15 mouse cellular contexts compared by ENCODE assay signal in the genomic region with DNA sequence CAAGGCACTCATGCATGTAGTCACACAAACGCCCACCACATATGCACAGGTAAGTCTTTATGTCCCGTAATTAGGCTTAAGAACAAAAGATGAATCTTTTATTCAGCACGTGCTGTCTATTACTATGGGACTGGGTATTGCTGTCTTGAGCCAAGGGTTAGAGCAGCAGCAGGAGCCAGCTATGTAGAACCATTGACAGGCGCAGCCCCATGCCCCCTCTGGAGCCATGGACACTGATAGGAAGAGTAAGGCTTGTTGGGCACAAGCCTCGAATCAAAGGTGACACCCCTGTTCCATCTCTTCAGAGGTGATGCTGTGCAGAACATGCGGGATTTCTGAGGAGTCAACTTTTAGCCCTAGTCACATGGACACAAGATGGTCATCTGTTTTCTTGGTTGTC. TPM values are rescaled to one million over a fixed set of nuclear protein-coding genes. Genes with fewer than 3 reads are reported as not detected.
DNase-seq lines count a peak whose midpoint lies in the region; ATAC-seq and TF ChIP-seq lines count a peak whose summit lies in the region.
"Had no signal": no experiment of that assay in that cellular context is flagged by ENCODE, and none has a peak within 500 bp of the region (broad histone marks: within the 10 kb centered on the region; RNA-seq: fewer than 3 reads in every experiment).

No protein-coding gene starts in this region.

- intact Hi-C loops in heart, postnatal 25 days (cut with DNase I) = loop anchor here (5.0 to 10.0 kb wide), 2 partner anchors 371 to 414 kb away; a partner anchor contains a TSS
- intact Hi-C loops in gastrocnemius, postnatal 14 days (cut with DNase I; ENCODE audit: low total_unique reads) = no loop called here

- no peaks in the 10 kb centered on the region for H3K9me3 ChIP-seq in heart, embryonic 13.5 days
- H3K9me3 ChIP-seq in lung, embryonic 14.5 days (ENCODE audit: low read depth, low read length) = no peaks in the 10 kb centered on the region
- no peaks in the 10 kb centered on the region for H3K9me3 ChIP-seq in intestine, postnatal 0 days (ENCODE audit: control insufficient read depth)
- no peaks in the 10 kb centered on the region for H3K9me3 ChIP-seq in midbrain, embryonic 14.5 days (ENCODE audit: control insufficient read depth, low read length)

- peaks cover 4% of the 10 kb centered on the region; the same call in 1 of the 2 replicates for H3K27me3 ChIP-seq in heart, embryonic 13.5 days (replicated peaks)
- 0 out of 2 replicates have a peak, but pooled peaks cover 4% of the 10 kb centered on the region for H3K27me3 ChIP-seq in lung, embryonic 14.5 days (ENCODE audit: insufficient read depth, low read length)
- H3K27me3 ChIP-seq in intestine, postnatal 0 days (replicated peaks; ENCODE audit: control insufficient read depth, insufficient read depth, low read length) = no peaks in the 10 kb centered on the region
- no peaks in the 10 kb centered on the region for H3K27me3 ChIP-seq in midbrain, embryonic 14.5 days (ENCODE audit: control insufficient read depth, insufficient read depth, low read length)

- H3K4me1 ChIP-seq in heart, embryonic 13.5 days = peaks cover 45% of the 10 kb centered on the region
- H3K4me1 ChIP-seq in lung, embryonic 14.5 days (ENCODE audit: insufficient read depth) = peaks cover 4% of the 10 kb centered on the region; the same call in 1 of the 2 replicates
- peaks cover 11% of the 10 kb centered on the region; the same call in 1 of the 2 replicates for H3K4me1 ChIP-seq in intestine, postnatal 0 days (replicated peaks; ENCODE audit: control insufficient read depth, insufficient read depth, low read length)
- H3K4me1 ChIP-seq in midbrain, embryonic 14.5 days (ENCODE audit: control insufficient read depth, insufficient read depth, low read length) = peaks cover 11% of the 10 kb centered on the region

- no peak for TF ChIP-seq CTCF in lung, embryonic 14.5 days (IDR thresholded peaks at IDR 0.05; ENCODE audit: low read depth)
- no peak for TF ChIP-seq CTCF in intestine, postnatal 0 days (IDR thresholded peaks at IDR 0.05; ENCODE audit: low read depth)

- H3K9ac ChIP-seq in heart, embryonic 13.5 days = peak overlapping the region; percentile 95; the same call in 1 of the 2 replicates
- no peak overlapping the region; the same call in 1 of the 2 replicates for H3K9ac ChIP-seq in lung, embryonic 14.5 days
- no peak overlapping the region for H3K9ac ChIP-seq in intestine, postnatal 0 days (ENCODE audit: low read depth, low read length)
- H3K9ac ChIP-seq in midbrain, embryonic 14.5 days (replicated peaks; ENCODE audit: low read length) = peak overlapping the region; percentile 88; the same call in 1 of the 2 replicates

- DNase-seq in heart, postnatal 25 days (ENCODE audit: low spot score) = no peak
- DNase-seq in lung, embryonic 14.5 days = no peak
- DNase-seq in lung, adult 18-20 months = no peak
- DNase-seq in midbrain, embryonic 14.5 days = no peak
- no peak for DNase-seq in cerebellum, adult 8-10 months
- DNase-seq in gastrocnemius, postnatal 14 days = no peak
- DNase-seq: heart, adult 2 months; kidney, adult 9 months; right cerebral cortex, postnatal 25 days had no signal

- peaks cover 31% of the 10 kb centered on the region for H3K36me3 ChIP-seq in heart, embryonic 13.5 days
- peaks cover 27% of the 10 kb centered on the region for H3K36me3 ChIP-seq in lung, embryonic 14.5 days (ENCODE audit: insufficient read depth)
- peaks cover 16% of the 10 kb centered on the region; the same call in 1 of the 2 replicates for H3K36me3 ChIP-seq in intestine, postnatal 0 days (ENCODE audit: control insufficient read depth, insufficient read depth)
- peaks cover 12% of the 10 kb centered on the region for H3K36me3 ChIP-seq in midbrain, embryonic 14.5 days (ENCODE audit: control insufficient read depth, insufficient read depth, low read length)

- WGBS in heart, embryonic 13.5 days = 84% methylated on average over 6 of the region's 6 CpGs
- WGBS in lung, embryonic 14.5 days = 91% methylated on average over 6 of the region's 6 CpGs
- WGBS in intestine, postnatal 0 days = 87% methylated on average over 6 of the region's 6 CpGs
- WGBS in midbrain, embryonic 14.5 days = 96% methylated on average over 6 of the region's 6 CpGs

- peak overlapping the region; percentile 92 for H3K27ac ChIP-seq in heart, embryonic 13.5 days (replicated peaks)
- no peak overlapping the region for H3K27ac ChIP-seq in lung, embryonic 14.5 days (ENCODE audit: low read depth)
- peak overlapping the region; percentile 81; the same call in 1 of the 2 replicates for H3K27ac ChIP-seq in intestine, postnatal 0 days (ENCODE audit: low read depth, low read length)
- no peak overlapping the region for H3K27ac ChIP-seq in midbrain, embryonic 14.5 days (replicated peaks; ENCODE audit: low read depth, low read length)

- H3K4me2 ChIP-seq in heart, embryonic 13.5 days = peak overlapping the region; percentile 83
- H3K4me2 ChIP-seq in lung, embryonic 14.5 days = peak overlapping the region; percentile 70
- peak overlapping the region; percentile 80 for H3K4me2 ChIP-seq in intestine, postnatal 0 days (replicated peaks; ENCODE audit: low read depth)
- peak overlapping the region; percentile 62 for H3K4me2 ChIP-seq in midbrain, embryonic 14.5 days (ENCODE audit: low read length)

- peak overlapping the region; percentile 91 for H3K4me3 ChIP-seq in heart, embryonic 13.5 days
- H3K4me3 ChIP-seq in lung, embryonic 14.5 days (ENCODE audit: low read depth, low read length) = no peak overlapping the region; the same call in 1 of the 2 replicates
- H3K4me3 ChIP-seq in intestine, postnatal 0 days (ENCODE audit: low read depth, low read length) = no peak overlapping the region
- H3K4me3 ChIP-seq in midbrain, embryonic 14.5 days (replicated peaks; ENCODE audit: low read depth, low read length) = no peak overlapping the region

- ATAC-seq in heart, embryonic 13.5 days (ENCODE audit: extremely low read depth, insufficient number of reproducible peaks, low FRiP score, low TSS enrichment) = no peak
- ATAC-seq in lung, embryonic 14.5 days (ENCODE audit: insufficient read depth) = no peak
- ATAC-seq in intestine, postnatal 0 days = no peak
- no peak for ATAC-seq in midbrain, embryonic 14.5 days (ENCODE audit: low FRiP score, low TSS enrichment)
- ATAC-seq: Patski had no signal

RNA-seq across cellular contexts. Expression of a gene that starts 2.1 kb away (rescaled TPM):
- 90.9 and 97.5 TPM in 2 replicates for polyA plus RNA-seq in heart, embryonic 13.5 days (2015; fragmentation: Nextera tagmentation; extraction: Ambion mirVana)
- total RNA-seq in heart, postnatal 25 days (2021) = 10 to 100 TPM; 33.5 to 34.8 TPM
- 71.1 and 71.8 TPM in 2 replicates for polyA plus RNA-seq in lung, embryonic 14.5 days (2014; fragmentation: Nextera tagmentation; extraction: Ambion mirVana)
- 130 and 131 TPM in 2 replicates for polyA plus RNA-seq in intestine, postnatal 0 days (2015; fragmentation: Nextera tagmentation; extraction: Ambion mirVana)
- polyA plus RNA-seq in midbrain, embryonic 14.5 days (2014; fragmentation: Nextera tagmentation; extraction: Ambion mirVana) = 228 and 230 TPM in 2 replicates
- total RNA-seq in gastrocnemius, postnatal 14 days (2021) = 10 to 100 TPM; 24.9 to 31.1 TPM

RNA-seq across cellular contexts. Expression of a gene that starts 45.7 kb away (rescaled TPM):
- 0.07 TPM in 1 of 2 replicates, not detected in the other for polyA plus RNA-seq in heart, embryonic 13.5 days (2015; fragmentation: Nextera tagmentation; extraction: Ambion mirVana)
- total RNA-seq in heart, postnatal 25 days (2021) = under 1 TPM in 1 of 2 experiments, not detected in 1; 0.23 TPM
- polyA plus RNA-seq in lung, embryonic 14.5 days (2014; fragmentation: Nextera tagmentation; extraction: Ambion mirVana) = not detected in 2 replicates
- 53.2 and 63.2 TPM in 2 replicates for polyA plus RNA-seq in intestine, postnatal 0 days (2015; fragmentation: Nextera tagmentation; extraction: Ambion mirVana)
- 0.32 TPM in 1 of 2 replicates, not detected in the other for polyA plus RNA-seq in midbrain, embryonic 14.5 days (2014; fragmentation: Nextera tagmentation; extraction: Ambion mirVana)
- not detected for total RNA-seq in gastrocnemius, postnatal 14 days (2021)
- total RNA-seq: adrenal gland, adult 18-20 months; heart, adult 2 months; neutrophil, adult 5-6 weeks had no signal
- polyA plus RNA-seq: limb, embryonic 11.5 days had no signal

RNA-seq across cellular contexts. Expression of a gene that starts 56.4 kb away (rescaled TPM):
- polyA plus RNA-seq in heart, embryonic 13.5 days (2015; fragmentation: Nextera tagmentation; extraction: Ambion mirVana) = 12.8 and 13.3 TPM in 2 replicates
- total RNA-seq in heart, postnatal 25 days (2021) = 100 to 1,000 TPM; 215 to 223 TPM
- polyA plus RNA-seq in lung, embryonic 14.5 days (2014; fragmentation: Nextera tagmentation; extraction: Ambion mirVana) = 4.9 and 6.3 TPM in 2 replicates
- polyA plus RNA-seq in intestine, postnatal 0 days (2015; fragmentation: Nextera tagmentation; extraction: Ambion mirVana) = 5.0 and 5.1 TPM in 2 replicates
- 3.8 and 4.4 TPM in 2 replicates for polyA plus RNA-seq in midbrain, embryonic 14.5 days (2014; fragmentation: Nextera tagmentation; extraction: Ambion mirVana)
- 100 to 1,000 TPM; 126 to 127 TPM for total RNA-seq in gastrocnemius, postnatal 14 days (2021)
- total RNA-seq: neutrophil, adult 5-6 weeks had no signal
- polyA plus RNA-seq: Patski had no signal

Comparison
In these comparisons a context has a peak if more than half of its experiments do, and no peak if none do; other contexts are left out.
1. H3K27ac ChIP-seq: peak in heart, embryonic 13.5 days (single experiment) and intestine, postnatal 0 days (single experiment); none in lung, embryonic 14.5 days (single experiment) and midbrain, embryonic 14.5 days (single experiment).
2. H3K9ac ChIP-seq: peak in heart, embryonic 13.5 days (single experiment) and midbrain, embryonic 14.5 days (single experiment); none in lung, embryonic 14.5 days (single experiment) and intestine, postnatal 0 days (single experiment).
3. RNA of a gene that starts 45.7 kb away (polyA plus RNA-seq): 53.2 to 63.2 TPM in intestine, postnatal 0 days; 0.32 TPM in midbrain, embryonic 14.5 days, 0.07 TPM in heart, embryonic 13.5 days and not detected in lung, embryonic 14.5 days; every median in the first group is over 10 times any median in the second.
4. Peak in every context shown above with its lines, with median percentiles within 50 percentile points of each other: H3K4me2 ChIP-seq.